14 mouse cellular contexts compared by ENCODE assay signal in the genomic region with DNA sequence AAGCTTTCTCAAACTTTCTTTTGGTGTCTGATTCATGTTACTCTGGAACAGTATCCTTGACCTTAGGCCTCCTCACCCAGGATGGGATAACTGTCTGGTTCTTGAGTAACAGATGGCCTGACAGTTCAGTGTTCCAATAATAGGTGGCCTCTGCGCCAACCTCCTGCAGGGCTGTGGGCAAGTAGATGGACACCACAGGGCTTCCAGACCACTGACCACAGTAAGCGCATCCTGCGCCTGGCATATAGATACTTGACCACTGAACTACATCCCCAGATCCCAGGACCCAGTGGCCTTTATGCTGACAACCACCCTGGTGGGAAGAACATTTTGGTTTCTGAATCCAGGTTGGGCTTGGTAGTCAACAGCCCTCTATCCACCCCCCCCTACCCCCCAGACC.
DNase-seq lines count a peak whose midpoint lies in the region.
"Had no signal": no experiment of that assay in that cellular context is flagged by ENCODE, and none has a peak within 500 bp of the region (broad histone marks: within the 10 kb centered on the region; RNA-seq: fewer than 3 reads in every experiment).

No protein-coding gene starts in this region.

- peak; percentile 66 for DNase-seq in cerebellum, adult 11-12 months
- DNase-seq in cerebellum, adult 8-10 months, result no peak
- peak; percentile 70 for DNase-seq in cerebellum, adult 9-10 months
- DNase-seq in cerebellum, adult 11 months, result no peak
- DNase-seq in brain, adult 2 months (ENCODE audit: low read depth, low spot score), result peak; percentile 71
- peak; percentile 68 for DNase-seq in cerebellum, postnatal 25 days
- DNase-seq in spleen, postnatal 4 days (ENCODE audit: low spot score in 2 of 2), result no peak
- DNase-seq: adrenal gland, postnatal 10 days; adrenal gland, postnatal 36 days; gastrocnemius, postnatal 25 days; heart, adult 18-20 months; heart, postnatal 10 days; heart, postnatal 36 days; kidney, adult 11 months had no signal

Comparison
In these comparisons a context has a peak if more than half of its experiments do, and no peak if none do; other contexts are left out.
1. DNase-seq: peak in cerebellum, adult 11-12 months (single experiment), cerebellum, adult 9-10 months (single experiment), brain, adult 2 months (single experiment) and cerebellum, postnatal 25 days (2 of 2); none in cerebellum, adult 8-10 months (single experiment), cerebellum, adult 11 months (single experiment) and spleen, postnatal 4 days (0 of 2).